10 mouse cellular contexts compared by ENCODE assay signal in genomic region chr7:137783954-137784353, GRCm38 (mm10).
DNase-seq lines count a peak whose midpoint lies in the region; ATAC-seq and TF ChIP-seq lines count a peak whose summit lies in the region.
"Had no signal": no experiment of that assay in that cellular context is flagged by ENCODE, and none has a peak within 500 bp of the region (broad histone marks: within the 10 kb centered on the region; RNA-seq: fewer than 3 reads in every experiment).

No protein-coding gene starts in this region.

- H3K79me2 ChIP-seq in liver, adult 2 months (ENCODE audit: control insufficient read depth, insufficient read depth, low read length): no peaks in the 10 kb centered on the region

- no peak overlapping the region for H3K27ac ChIP-seq in liver, adult 2 months (replicated peaks; ENCODE audit: insufficient read depth, low read depth, low read length)
- no peak overlapping the region for H3K27ac ChIP-seq in liver, embryonic 11.5 days (ENCODE audit: low read depth, low read length)
- no peak overlapping the region for H3K27ac ChIP-seq in liver, postnatal 0 days (ENCODE audit: low read depth)

- no peak overlapping the region for H3K9ac ChIP-seq in liver, adult 2 months (ENCODE audit: low read depth, low read length)
- no peak overlapping the region for H3K9ac ChIP-seq in liver, embryonic 11.5 days (ENCODE audit: low read depth, low read length)
- no peak overlapping the region for H3K9ac ChIP-seq in liver, postnatal 0 days (replicated peaks)

- DNase-seq in cerebellum, postnatal 10 days: peak; percentile 77 to 78
- no peak for DNase-seq in cerebellum, adult 9-11 months
- DNase-seq in liver, adult 2 months (ENCODE audit: extremely low read depth, low read depth, low spot score): peak; percentile 63
- no peak for DNase-seq in liver, embryonic 11.5 days (ENCODE audit: low spot score)
- peak; percentile 18 for DNase-seq in WW6 (ENCODE audit: low read depth, low spot score)
- DNase-seq in gastrocnemius, postnatal 14 days: peak; percentile 19
- DNase-seq in liver, postnatal 0 days: peak; percentile 60
- peak; percentile 4 to 20 for DNase-seq in urinary bladder, postnatal 36 days (ENCODE audit: low spot score in 2 of 2)

- H3K9me3 ChIP-seq in liver, embryonic 11.5 days (ENCODE audit: control insufficient read depth, low read length): no peaks in the 10 kb centered on the region
- no peaks in the 10 kb centered on the region for H3K9me3 ChIP-seq in liver, postnatal 0 days (ENCODE audit: low read length)

- intact Hi-C loops in gastrocnemius, postnatal 14 days (cut with DNase I; ENCODE audit: low total_unique reads): loop anchor here (5.0 kb wide), 1 partner anchor 302 kb away; no protein-coding TSS in a partner anchor

- no peak overlapping the region for H3K4me3 ChIP-seq in liver, adult 2 months (ENCODE audit: insufficient read depth, low read depth, low read length)
- no peak overlapping the region for H3K4me3 ChIP-seq in liver, embryonic 11.5 days (ENCODE audit: low read depth, low read length)
- no peak overlapping the region for H3K4me3 ChIP-seq in liver, postnatal 0 days (ENCODE audit: low read depth, low read length)
- H3K4me3 ChIP-seq: myocyte had no signal

- peaks cover 2% of the 10 kb centered on the region; the same call in 1 of the 2 replicates for H3K27me3 ChIP-seq in liver, adult 2 months (ENCODE audit: control insufficient read depth, insufficient read depth, low read length)
- H3K27me3 ChIP-seq in liver, embryonic 11.5 days (replicated peaks; ENCODE audit: control insufficient read depth, insufficient read depth, low read length): no peaks in the 10 kb centered on the region
- no peaks in the 10 kb centered on the region for H3K27me3 ChIP-seq in liver, postnatal 0 days (ENCODE audit: insufficient read depth, low read length)

- no peak for TF ChIP-seq POLR2A in liver, adult 2 months (IDR thresholded peaks at IDR 0.05; ENCODE audit: extremely low read depth, insufficient read depth, low read length)

- no peaks in the 10 kb centered on the region for H3K36me3 ChIP-seq in liver, adult 2 months (ENCODE audit: control insufficient read depth, insufficient read depth, low read length)
- no peaks in the 10 kb centered on the region for H3K36me3 ChIP-seq in liver, embryonic 11.5 days (ENCODE audit: control insufficient read depth, insufficient read depth, low read length)
- no peaks in the 10 kb centered on the region for H3K36me3 ChIP-seq in liver, postnatal 0 days (replicated peaks; ENCODE audit: insufficient read depth, low read length)
- H3K36me3 ChIP-seq: G1E had no signal

- ATAC-seq in liver, embryonic 11.5 days (replicated peaks; ENCODE audit: low FRiP score): no peak
- ATAC-seq in liver, postnatal 0 days: no peak

- H3K4me1 ChIP-seq in liver, adult 2 months (ENCODE audit: control insufficient read depth, insufficient read depth, low read length): no peaks in the 10 kb centered on the region
- H3K4me1 ChIP-seq in liver, embryonic 11.5 days (replicated peaks; ENCODE audit: control insufficient read depth, insufficient read depth, low read length): no peaks in the 10 kb centered on the region
- no peaks in the 10 kb centered on the region for H3K4me1 ChIP-seq in liver, postnatal 0 days (ENCODE audit: insufficient read depth)

- TF ChIP-seq CTCF in liver, adult 2 months (IDR thresholded peaks at IDR 0.05; ENCODE audit: low read depth, low read length): peak; percentile 61; the same call in 1 of the 2 replicates
- TF ChIP-seq CTCF in liver, postnatal 0 days (IDR thresholded peaks at IDR 0.05; ENCODE audit: low read depth): peak; percentile 70

- no peak overlapping the region for H3K4me2 ChIP-seq in liver, embryonic 11.5 days
- no peak overlapping the region for H3K4me2 ChIP-seq in liver, postnatal 0 days (ENCODE audit: low read depth, low read length)

- no peak for TF ChIP-seq EP300 in liver, postnatal 0 days (IDR thresholded peaks at IDR 0.05; ENCODE audit: low read depth)

Comparison
In these comparisons a context has a peak if more than half of its experiments do, and no peak if none do; other contexts are left out.
1. DNase-seq: peak in cerebellum, postnatal 10 days (2 of 2), liver, adult 2 months (single experiment), WW6 (single experiment), gastrocnemius, postnatal 14 days (single experiment), liver, postnatal 0 days (single experiment) and urinary bladder, postnatal 36 days (2 of 2); none in cerebellum, adult 9-11 months (single experiment) and liver, embryonic 11.5 days (single experiment).